Mouse (Mus musculus) hindbrain, embryonic 13.5 days (tissue): ENCODE data around the gene Slamf9. TPM values are rescaled to one million over a fixed set of nuclear protein-coding genes. Genes with fewer than 3 reads are reported as not detected.
A peak's percentile ranks its signal among the peaks of the same experiment; 100 is the strongest.

Experiments used
- ATAC-seq: fragments of 200-750 bp; cut with Nextera tagmentation; 2 replicates; pipeline ENCODE4 v1.8.0; 2017; ENCODE audit warnings: moderate TSS enrichment; ENCODE audit not compliant: low FRiP score
- H3K27ac ChIP-seq: fragments of 300-500 bp; sonication (generic); 2 replicates; pipeline ENCODE4 v1.5.1; 2015; ENCODE audit warnings: inconsistent platforms, mild to moderate bottlenecking, moderate library complexity
- H3K27me3 ChIP-seq: fragments of 300-500 bp; sonication (generic); 2 replicates; pipeline ENCODE4 v1.6.1; 2015; ENCODE audit warnings: mild to moderate bottlenecking, inconsistent platforms
- H3K36me3 ChIP-seq: fragments of 300-500 bp; sonication (generic); 2 replicates; pipeline ENCODE4 v1.6.1; 2015; ENCODE audit warnings: mild to moderate bottlenecking, inconsistent platforms
- H3K4me1 ChIP-seq: fragments of 300-500 bp; sonication (generic); replicated peaks from 2 replicates; pipeline ENCODE4 v1.6.1; 2015; ENCODE audit warnings: inconsistent platforms
- H3K4me2 ChIP-seq: fragments of 300-500 bp; sonication (generic); 2 replicates; pipeline ENCODE4 v1.6.1; 2015; ENCODE audit warnings: inconsistent platforms, mild to moderate bottlenecking, moderate library complexity
- H3K4me3 ChIP-seq: fragments of 300-500 bp; sonication (generic); 2 replicates; pipeline ENCODE4 v1.5.1; 2015; ENCODE audit warnings: mild to moderate bottlenecking, inconsistent platforms
- H3K9ac ChIP-seq: fragments of 300-500 bp; sonication (generic); 2 replicates; pipeline ENCODE4 v1.6.1; 2015; ENCODE audit warnings: mild to moderate bottlenecking, inconsistent platforms
- H3K9me3 ChIP-seq: fragments of 300-500 bp; sonication (generic); 2 replicates; pipeline ENCODE4 v1.6.1; 2016; ENCODE audit warnings: inconsistent platforms
- WGBS: fragments of 180-500 bp; shearing (Covaris S2); methylation state at CpG from one replicate; pipeline ENCODE4 v1.1.7; 2015; 5-methylcytosine and 5-hydroxymethylcytosine counted together
- polyA plus RNA-seq: library from polyadenylated mRNA; unstranded; fragments of >200 nt; fragmentation: Nextera tagmentation; extraction: Ambion mirVana; gene quantifications from 2 replicates; pipeline ENCODE4 v1.2.1, GENCODE M21; 2015

Slamf9 gene
- polyA plus RNA-seq, 1 experiment from 2014 or later = not detected

DNA sequence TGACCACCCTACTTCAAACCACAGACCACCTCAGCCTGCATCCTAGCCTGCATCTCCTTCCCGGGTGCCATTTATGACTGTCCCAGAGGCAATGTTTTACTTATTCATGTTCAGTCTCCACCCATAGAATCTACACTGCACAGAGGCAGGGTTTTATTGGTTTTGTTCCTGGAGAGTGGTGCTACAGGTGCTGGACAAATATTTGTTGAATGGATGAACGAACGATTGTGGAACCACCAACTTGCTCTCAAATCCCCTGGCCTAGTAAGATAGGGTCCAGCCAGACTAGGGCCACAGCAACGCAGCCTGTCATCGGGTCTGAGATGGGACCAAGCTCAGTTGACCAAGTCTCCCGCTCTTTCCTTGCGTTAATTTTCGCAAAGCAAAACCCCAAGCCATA is 34.8 kb downstream of the Slamf9 start:
- no peak overlapping the region for H3K9ac ChIP-seq
- H3K4me3 ChIP-seq = no peak overlapping the region
- WGBS = 55% methylated on average over 8 of the region's 8 CpGs
- H3K27me3 ChIP-seq = no peaks in the 10 kb centered on the region
- no peak for ATAC-seq
- no peaks in the 10 kb centered on the region for H3K36me3 ChIP-seq
- H3K4me1 ChIP-seq = peaks cover 18% of the 10 kb centered on the region
- H3K27ac ChIP-seq = no peak overlapping the region
- H3K4me2 ChIP-seq = no peak overlapping the region
- no peaks in the 10 kb centered on the region for H3K9me3 ChIP-seq

DNA sequence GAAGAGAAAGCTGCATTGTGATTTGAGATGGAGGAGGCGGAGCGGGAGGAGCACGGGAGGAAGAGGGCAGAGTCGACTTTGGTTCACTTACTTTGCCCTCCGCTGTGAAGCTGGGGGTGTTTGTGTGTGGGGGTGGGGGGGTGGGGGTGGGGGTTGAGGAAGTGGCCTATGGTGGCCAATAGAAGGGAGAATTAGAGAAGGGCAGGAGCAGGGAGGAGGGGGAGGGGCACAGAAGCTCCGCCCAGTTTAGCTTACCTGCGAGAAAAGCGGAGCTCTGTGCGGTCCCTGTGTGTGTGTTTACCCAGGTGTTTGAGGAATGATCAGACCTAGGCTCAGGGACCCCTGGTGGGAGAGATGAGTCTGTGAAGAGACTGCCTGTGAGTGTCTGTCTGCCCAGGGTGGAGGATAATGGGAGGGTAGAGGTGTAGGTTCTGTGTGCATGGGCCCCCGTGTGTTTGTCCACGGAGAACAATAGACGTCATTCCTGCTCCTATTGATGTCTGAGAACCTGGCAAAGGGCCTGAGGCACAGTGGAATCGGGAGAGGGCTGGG is 35.3 kb downstream of the Slamf9 start:
- WGBS = 28% methylated on average over 13 of the region's 13 CpGs
- ATAC-seq = no peak
- Histone ChIP-seq H3K27ac (no peak overlapping the region), H3K9ac (no peak overlapping the region), H3K36me3 (no peaks in the 10 kb centered on the region), H3K27me3 (0 out of 2 replicates have a peak, but pooled peaks cover 3% of the 10 kb centered on the region), H3K4me3 (no peak overlapping the region), H3K9me3 (no peaks in the 10 kb centered on the region), H3K4me1 (peaks cover 16% of the 10 kb centered on the region), H3K4me2 (no peak overlapping the region)

DNA sequence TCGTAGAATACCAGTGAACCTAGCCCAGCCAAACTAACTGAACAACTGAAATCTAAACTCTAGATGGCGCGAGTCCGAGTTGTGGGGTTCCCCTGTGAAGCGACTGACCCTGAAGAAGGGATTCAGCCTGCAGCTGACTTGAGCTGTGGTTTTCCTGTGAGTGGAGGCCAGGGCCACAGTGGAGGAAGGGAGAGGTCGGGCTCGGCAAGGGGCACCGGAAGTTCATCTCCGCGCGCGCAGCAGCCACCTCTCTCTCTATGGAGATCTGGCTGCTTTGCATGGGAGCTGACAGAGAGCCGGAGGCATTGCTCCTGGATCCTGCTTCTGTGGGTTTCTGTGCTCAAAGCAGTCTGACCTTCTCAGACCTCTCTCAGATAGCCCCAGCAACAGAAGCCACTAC is 37.8 kb downstream of the Slamf9 start:
- 0 out of 2 replicates have a peak, but pooled peaks cover 4% of the 10 kb centered on the region for H3K27me3 ChIP-seq
- peaks cover 20% of the 10 kb centered on the region for H3K4me1 ChIP-seq
- H3K36me3 ChIP-seq = no peaks in the 10 kb centered on the region
- H3K4me2 ChIP-seq = peak overlapping the region; percentile 26
- no peak overlapping the region for H3K4me3 ChIP-seq
- H3K9ac ChIP-seq = no peak overlapping the region; the same call in 1 of the 2 replicates
- no peak overlapping the region for H3K27ac ChIP-seq
- WGBS = 31% methylated on average over 13 of the region's 13 CpGs
- no peak for ATAC-seq
- no peaks in the 10 kb centered on the region for H3K9me3 ChIP-seq

DNA sequence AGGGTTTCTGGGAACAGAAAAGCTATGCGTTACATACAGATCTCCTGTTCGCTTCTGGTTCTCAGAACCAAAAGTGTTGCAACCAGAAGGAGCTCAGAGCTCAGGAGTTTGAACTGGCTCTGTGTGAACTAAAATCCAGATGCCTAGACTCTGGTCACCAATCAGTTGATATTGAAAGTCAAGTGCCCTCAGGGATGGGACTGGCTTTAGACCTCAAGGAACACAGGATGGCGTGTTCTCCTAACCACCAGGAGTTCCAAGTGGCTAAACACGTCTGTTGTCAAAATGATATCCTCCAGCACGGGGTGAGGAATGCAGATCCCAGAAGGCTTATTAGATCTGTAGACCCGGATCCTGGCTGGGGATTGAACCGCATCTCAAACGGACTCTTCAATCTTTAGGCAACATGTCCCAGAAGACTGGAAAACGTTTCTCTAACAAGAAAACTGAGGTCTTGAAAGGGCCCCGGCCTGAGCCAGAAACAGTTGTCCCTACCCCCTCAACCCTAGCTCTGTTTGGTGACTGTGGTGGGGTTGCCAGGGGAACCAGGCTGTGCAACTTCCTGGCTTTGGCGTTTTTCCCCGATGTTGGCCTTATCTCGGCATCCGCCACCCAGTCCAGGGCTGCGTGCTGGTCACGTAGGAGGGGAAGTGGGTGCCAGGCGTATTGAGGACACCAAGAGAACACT is 38.5 kb downstream of the Slamf9 start:
- Histone ChIP-seq H3K4me2 (no peak overlapping the region), H3K9ac (no peak overlapping the region), H3K27ac (no peak overlapping the region), H3K36me3 (no peaks in the 10 kb centered on the region), H3K9me3 (no peaks in the 10 kb centered on the region), H3K4me1 (peaks cover 17% of the 10 kb centered on the region), H3K4me3 (no peak overlapping the region), H3K27me3 (0 out of 2 replicates have a peak, but pooled peaks cover 4% of the 10 kb centered on the region)
- WGBS = 81% methylated on average over 17 of the region's 17 CpGs
- 0 out of 2 replicates have a peak, but pooled peaks have one; percentile 19 for ATAC-seq

DNA sequence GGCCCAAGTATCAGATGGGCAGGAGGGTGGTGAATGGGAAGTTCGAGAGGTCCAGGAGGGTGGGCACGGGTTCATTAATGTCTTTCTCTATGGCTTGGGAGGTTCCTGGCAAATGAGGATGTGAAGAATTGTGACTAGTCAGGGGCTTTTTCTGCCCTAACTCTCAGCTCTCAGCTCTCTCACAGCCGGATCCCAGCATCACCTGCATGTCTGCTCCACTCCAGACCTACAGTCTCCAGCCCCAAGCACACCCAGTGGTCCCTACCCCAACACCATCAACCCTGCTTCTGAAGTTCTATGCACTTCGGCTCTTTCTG is 39.0 kb downstream of the Slamf9 start:
- Histone ChIP-seq H3K36me3 (no peaks in the 10 kb centered on the region), H3K9ac (no peak overlapping the region), H3K27me3 (0 out of 2 replicates have a peak, but pooled peaks cover 4% of the 10 kb centered on the region), H3K4me3 (no peak overlapping the region), H3K9me3 (no peaks in the 10 kb centered on the region), H3K27ac (no peak overlapping the region), H3K4me2 (no peak overlapping the region), H3K4me1 (peaks cover 17% of the 10 kb centered on the region)
- WGBS = 86% methylated on average over 4 of the region's 4 CpGs
- ATAC-seq = no peak

DNA sequence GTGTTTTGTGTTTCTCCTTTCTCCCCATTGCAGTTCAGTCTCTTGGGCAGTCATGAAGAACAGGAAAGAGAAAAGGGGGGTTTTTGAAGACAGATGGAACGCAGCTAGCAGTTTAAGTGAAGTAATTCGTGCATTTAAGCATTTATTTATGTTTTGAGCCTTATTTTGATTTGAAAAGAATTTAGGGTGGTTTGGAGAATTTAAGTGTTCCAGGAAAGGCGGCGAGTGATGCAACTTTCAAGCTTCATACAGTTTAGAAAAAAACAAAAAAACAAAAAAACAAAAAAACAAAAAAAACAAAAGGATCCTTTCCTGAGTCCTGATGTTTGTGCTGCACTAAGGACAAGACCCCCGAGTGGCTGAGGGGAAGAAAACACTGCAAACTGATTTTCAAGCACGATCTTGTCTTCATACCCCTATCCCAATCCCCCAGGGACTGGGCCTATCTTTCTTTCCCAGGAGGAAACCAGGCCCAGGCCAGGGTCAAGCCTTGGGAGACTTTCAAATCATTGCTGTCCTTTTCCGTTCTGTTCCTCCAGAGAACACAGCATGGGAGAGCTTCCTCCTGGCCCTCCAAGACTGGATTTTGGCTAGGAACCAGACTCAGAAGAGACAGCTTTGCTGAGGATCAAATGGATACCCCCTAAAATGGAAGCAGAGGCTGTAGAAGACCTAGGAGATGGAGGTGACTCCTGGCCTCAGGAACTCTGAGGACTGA is 39.6 kb downstream of the Slamf9 start:
- ATAC-seq = no peak

DNA sequence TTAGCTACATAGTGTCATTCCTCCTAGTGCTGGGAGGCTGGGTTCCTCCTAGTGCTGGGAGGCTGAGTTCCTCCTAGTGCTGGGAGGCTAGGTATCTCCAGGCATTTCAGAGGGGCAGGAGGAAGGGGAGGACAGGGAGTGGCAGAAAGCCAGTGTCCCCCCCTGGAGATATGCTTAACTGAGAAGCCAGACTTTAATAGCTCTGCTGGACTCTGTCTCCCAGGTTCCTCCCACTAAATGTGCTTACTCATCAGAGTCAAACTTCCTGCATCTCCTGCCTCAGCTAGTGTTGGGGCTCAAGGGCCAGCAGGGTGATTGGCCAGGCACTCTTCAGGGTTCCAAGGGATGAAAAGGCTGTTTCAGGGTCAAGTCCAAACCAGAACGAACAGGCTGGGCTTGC is 40.2 kb downstream of the Slamf9 start:
- 60% methylated on average over 1 of the region's 1 CpGs for WGBS
- H3K36me3 ChIP-seq = no peaks in the 10 kb centered on the region

More for the DNA sequence above, 39.6 kb downstream of the Slamf9 start:
- no peak overlapping the region for H3K27ac ChIP-seq
- no peak overlapping the region for H3K4me3 ChIP-seq
- peaks cover 17% of the 10 kb centered on the region for H3K4me1 ChIP-seq
- H3K9ac ChIP-seq = no peak overlapping the region
- 81% methylated on average over 7 of the region's 7 CpGs for WGBS
- no peak overlapping the region for H3K4me2 ChIP-seq
- H3K36me3 ChIP-seq = no peaks in the 10 kb centered on the region
- 0 out of 2 replicates have a peak, but pooled peaks cover 4% of the 10 kb centered on the region for H3K27me3 ChIP-seq
- no peaks in the 10 kb centered on the region for H3K9me3 ChIP-seq

DNA sequence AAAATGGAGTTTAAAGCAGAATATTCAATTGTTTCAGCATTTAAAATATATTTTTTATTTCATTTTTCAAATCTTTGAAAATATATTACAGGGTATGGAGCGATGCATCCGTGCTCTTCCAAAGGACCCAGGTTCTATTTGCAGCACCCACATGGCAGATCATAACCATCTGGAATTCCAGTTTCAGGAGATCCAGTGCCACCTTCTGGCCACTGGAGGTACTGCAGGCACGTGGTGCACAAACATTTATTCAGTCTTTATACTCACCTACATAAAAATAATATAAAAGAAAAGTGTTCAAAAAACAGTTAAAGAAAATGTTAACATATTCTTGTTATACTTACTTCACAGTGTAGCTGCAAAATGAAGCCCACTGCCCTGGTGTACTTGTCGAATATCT is 42.9 kb downstream of the Slamf9 start:
- H3K9me3 ChIP-seq = no peaks in the 10 kb centered on the region
- H3K4me1 ChIP-seq = peaks cover 26% of the 10 kb centered on the region
- no peak overlapping the region for H3K9ac ChIP-seq
- H3K4me3 ChIP-seq = no peak overlapping the region
- no peak overlapping the region for H3K4me2 ChIP-seq
- no peak overlapping the region for H3K27ac ChIP-seq
- WGBS = 77% methylated on average over 4 of the region's 4 CpGs
- no peaks in the 10 kb centered on the region for H3K36me3 ChIP-seq
- peaks cover 11% of the 10 kb centered on the region; the same call in 1 of the 2 replicates for H3K27me3 ChIP-seq
- no peak for ATAC-seq

More for the DNA sequence above, 40.2 kb downstream of the Slamf9 start:
- Histone ChIP-seq H3K27me3 (0 out of 2 replicates have a peak, but pooled peaks cover 4% of the 10 kb centered on the region), H3K4me1 (peaks cover 20% of the 10 kb centered on the region), H3K4me3 (no peak overlapping the region), H3K9me3 (no peaks in the 10 kb centered on the region), H3K4me2 (no peak overlapping the region), H3K9ac (no peak overlapping the region), H3K27ac (peak overlapping the region; percentile 2; the same call in 1 of the 2 replicates)
- ATAC-seq = no peak

DNA sequence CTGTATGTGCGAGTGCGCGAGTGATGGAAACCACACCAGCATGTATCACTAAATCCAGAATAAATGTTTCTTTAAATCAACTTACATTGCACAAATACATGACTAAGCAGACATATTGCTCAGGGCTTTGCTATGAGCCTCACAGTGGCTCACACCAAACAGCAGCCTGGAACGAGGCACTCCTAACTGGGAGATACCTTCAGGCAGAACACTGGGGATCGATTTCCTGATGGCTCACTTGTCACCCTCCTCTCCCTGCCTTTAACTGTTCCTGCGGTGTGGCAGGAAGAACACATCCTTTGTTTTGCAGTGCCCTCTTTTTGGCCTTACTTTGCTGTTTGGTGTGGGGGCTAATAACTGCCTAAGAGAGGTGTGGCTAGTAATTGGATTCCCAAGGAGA is 44.5 kb downstream of the Slamf9 start:
- no peaks in the 10 kb centered on the region for H3K9me3 ChIP-seq
- H3K4me2 ChIP-seq = no peak overlapping the region
- WGBS = 72% methylated on average over 6 of the region's 6 CpGs
- ATAC-seq = no peak
- peaks cover 18% of the 10 kb centered on the region for H3K4me1 ChIP-seq
- no peak overlapping the region for H3K27ac ChIP-seq
- no peak overlapping the region for H3K4me3 ChIP-seq
- H3K9ac ChIP-seq = no peak overlapping the region
- no peaks in the 10 kb centered on the region for H3K36me3 ChIP-seq
- peaks cover 11% of the 10 kb centered on the region; the same call in 1 of the 2 replicates for H3K27me3 ChIP-seq

DNA sequence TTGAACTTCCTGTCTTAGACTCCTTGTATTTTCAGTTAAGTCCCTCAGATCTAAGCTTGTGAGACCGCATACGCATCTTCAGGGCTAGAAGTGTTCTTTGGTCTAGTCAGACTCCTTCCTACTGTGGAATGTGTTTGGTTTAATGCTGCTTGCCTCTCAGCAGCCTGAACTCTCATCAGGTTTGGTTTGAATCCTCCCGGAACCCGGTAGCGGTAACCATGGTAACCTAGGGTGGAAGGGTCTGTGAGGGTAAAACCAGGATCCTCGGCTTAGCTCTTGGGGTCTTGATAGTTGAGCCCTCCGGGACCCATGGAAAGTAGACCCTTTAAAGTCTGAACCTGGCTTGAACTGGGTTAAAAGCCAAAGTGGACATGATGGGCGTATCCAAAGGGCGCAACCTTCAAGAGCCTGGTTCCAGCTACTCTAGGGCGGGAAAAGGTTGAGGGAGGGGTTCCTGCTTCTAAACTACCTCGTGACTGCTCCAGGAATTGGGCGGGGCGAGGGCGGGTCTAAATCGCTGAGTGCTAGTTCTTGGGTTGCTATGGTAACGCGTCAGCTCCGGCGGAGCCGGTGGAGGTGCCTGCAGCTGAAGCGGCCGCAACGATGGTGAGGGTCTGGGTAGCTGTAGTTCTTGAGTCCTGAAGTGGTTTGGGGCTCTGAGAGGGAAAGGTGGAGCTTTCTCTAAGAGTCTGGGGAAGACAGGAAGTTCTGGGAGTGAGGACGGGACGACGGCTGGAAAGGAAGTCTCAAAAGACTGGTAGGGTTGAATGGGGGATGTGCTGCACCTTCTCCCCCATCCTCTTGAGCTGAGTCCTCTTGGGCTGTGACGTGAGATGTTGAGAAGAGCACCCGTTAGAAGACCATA is 45.6 kb downstream of the Slamf9 start, which contains the start of gene Cfap45:
Cfap45 (plus strand) TSS at position 226 of the 865 bp plus-strand sequence.
- Histone ChIP-seq H3K4me1 (peaks cover 23% of the 10 kb centered on the region), H3K27me3 (peaks cover 7% of the 10 kb centered on the region; the same call in 1 of the 2 replicates), H3K9me3 (no peaks in the 10 kb centered on the region), H3K4me3 (peak within 1 kb of the TSS; percentile 33), H3K36me3 (no peaks in the 10 kb centered on the region), H3K9ac (peak within 1 kb of the TSS; percentile 46), H3K4me2 (peak within 1 kb of the TSS; percentile 55), H3K27ac (0 out of 2 replicates have a peak within 1 kb of the TSS, but pooled peaks have one; percentile 18)
- 4% methylated on average over 28 of the region's 28 CpGs for WGBS
- peak; percentile 84 for ATAC-seq

DNA sequence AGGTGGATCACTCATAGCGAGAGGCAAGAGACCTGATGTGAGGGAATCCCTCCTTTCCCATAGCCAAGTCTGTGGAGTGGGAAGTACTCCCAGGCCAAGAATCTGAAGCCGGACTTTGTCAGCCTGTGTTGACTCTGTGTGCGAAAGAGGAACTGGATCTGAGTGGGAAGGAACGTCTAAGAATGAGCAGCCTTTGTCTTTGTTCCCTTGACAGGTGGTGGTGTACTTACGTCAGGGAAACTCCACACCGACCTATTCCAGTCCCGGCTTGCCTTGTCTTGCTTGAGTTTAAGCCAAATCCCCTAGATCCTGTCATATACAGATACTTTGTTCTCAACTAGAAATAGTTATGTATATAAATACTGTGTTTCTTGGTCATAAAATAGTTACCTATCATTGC is 47.4 kb downstream of the Slamf9 start:
- Histone ChIP-seq H3K9me3 (no peaks in the 10 kb centered on the region), H3K36me3 (no peaks in the 10 kb centered on the region), H3K27me3 (peaks cover 12% of the 10 kb centered on the region), H3K4me2 (no peak overlapping the region), H3K27ac (no peak overlapping the region), H3K4me1 (peaks cover 26% of the 10 kb centered on the region), H3K4me3 (no peak overlapping the region), H3K9ac (no peak overlapping the region)
- WGBS = 76% methylated on average over 7 of the region's 7 CpGs
- ATAC-seq = no peak

DNA sequence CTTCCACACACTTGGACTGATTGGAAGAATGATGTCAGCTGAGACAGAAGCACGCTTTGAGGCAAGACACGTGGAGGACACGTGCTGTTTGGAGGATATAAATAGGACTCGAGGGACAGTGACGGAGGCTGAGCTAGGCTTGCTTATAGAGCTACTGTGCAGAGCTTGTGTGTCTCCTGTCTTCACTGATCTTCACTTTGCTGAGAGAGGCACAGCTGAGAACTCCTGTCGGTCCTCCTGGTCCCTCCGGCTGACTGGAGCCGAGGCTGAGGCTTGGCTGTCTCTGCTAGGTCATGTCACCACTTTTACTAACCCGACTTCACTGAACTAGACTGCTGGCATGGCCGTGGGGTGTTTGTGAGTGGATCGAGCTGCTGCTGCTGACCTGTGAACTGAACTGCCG is 48.5 kb downstream of the Slamf9 start:
- Histone ChIP-seq H3K9ac (no peak overlapping the region), H3K27me3 (peaks cover 15% of the 10 kb centered on the region), H3K27ac (no peak overlapping the region), H3K9me3 (no peaks in the 10 kb centered on the region), H3K4me3 (no peak overlapping the region), H3K4me2 (no peak overlapping the region), H3K36me3 (no peaks in the 10 kb centered on the region), H3K4me1 (peaks cover 26% of the 10 kb centered on the region)
- 60% methylated on average over 12 of the region's 12 CpGs for WGBS
- ATAC-seq = no peak
